Mouse (Mus musculus) forebrain, embryonic 11.5 days (tissue): ENCODE measurements around the gene Tacr2. TPM values are rescaled to one million over a fixed set of nuclear protein-coding genes. Genes with fewer than 3 reads are reported as not detected.

Experiments
- ATAC-seq: fragments of 200-750 bp; cut with Nextera tagmentation; replicated peaks from 2 replicates; pipeline ENCODE4 v1.8.0; 2017; ENCODE audit warnings: moderate TSS enrichment; ENCODE audit not compliant: low FRiP score
- DNase-seq: peaks from one replicate; pipeline ENCODE4 v3.0.0-alpha.2; 2017; ENCODE audit warnings: low spot score
- H3K27ac ChIP-seq: fragments of 300-500 bp; sonication (generic); 2 replicates; pipeline ENCODE4 v1.5.1; 2014; ENCODE audit warnings: low read depth, low read length
- H3K27me3 ChIP-seq: fragments of 300-500 bp; sonication (generic); 2 replicates; pipeline ENCODE4 v1.6.1; 2014; ENCODE audit warnings: mild to moderate bottlenecking, low read length, mixed read lengths; ENCODE audit not compliant: control insufficient read depth, insufficient read depth
- H3K36me3 ChIP-seq: fragments of 300-500 bp; sonication (generic); 2 replicates; pipeline ENCODE4 v1.6.1; 2014; ENCODE audit warnings: mild to moderate bottlenecking, low read length, moderate library complexity, mixed read lengths; ENCODE audit not compliant: control insufficient read depth, insufficient read depth
- H3K4me1 ChIP-seq: fragments of 300-500 bp; sonication (generic); replicated peaks from 2 replicates; pipeline ENCODE4 v1.6.1; 2014; ENCODE audit warnings: low read length, mixed read lengths; ENCODE audit not compliant: control insufficient read depth, insufficient read depth
- H3K4me2 ChIP-seq: fragments of 300-500 bp; sonication (generic); 2 replicates; pipeline ENCODE4 v1.6.1; 2014; ENCODE audit warnings: low read depth, mild to moderate bottlenecking, low read length, moderate library complexity, mixed read lengths; ENCODE audit not compliant: severe bottlenecking
- H3K4me3 ChIP-seq: fragments of 300-500 bp; sonication (generic); 2 replicates; pipeline ENCODE4 v1.5.1; 2014; ENCODE audit warnings: low read depth, low read length
- H3K9ac ChIP-seq: fragments of 300-500 bp; sonication (generic); 2 replicates; pipeline ENCODE4 v1.6.1; 2014; ENCODE audit warnings: low read length
- H3K9me3 ChIP-seq: fragments of 300-500 bp; sonication (generic); 2 replicates; pipeline ENCODE4 v1.6.1; 2016; ENCODE audit warnings: low read length, mixed read lengths; ENCODE audit not compliant: control insufficient read depth
- WGBS: fragments of 180-500 bp; shearing (Covaris S2); extraction: QIAGEN DNeasy Blood & Tissue Kit; methylation state at CpG from one replicate; pipeline ENCODE4 v1.1.7; 2014; 5-methylcytosine and 5-hydroxymethylcytosine counted together
- polyA plus RNA-seq: library from polyadenylated mRNA; unstranded; fragments of >200 nt; fragmentation: Nextera tagmentation; extraction: Ambion mirVana; gene quantifications from 2 replicates; pipeline ENCODE4 v1.2.1, GENCODE M21; 2014

Tacr2 gene
- polyA plus RNA-seq, 1 experiment from 2014 or later, result not detected

DNA sequence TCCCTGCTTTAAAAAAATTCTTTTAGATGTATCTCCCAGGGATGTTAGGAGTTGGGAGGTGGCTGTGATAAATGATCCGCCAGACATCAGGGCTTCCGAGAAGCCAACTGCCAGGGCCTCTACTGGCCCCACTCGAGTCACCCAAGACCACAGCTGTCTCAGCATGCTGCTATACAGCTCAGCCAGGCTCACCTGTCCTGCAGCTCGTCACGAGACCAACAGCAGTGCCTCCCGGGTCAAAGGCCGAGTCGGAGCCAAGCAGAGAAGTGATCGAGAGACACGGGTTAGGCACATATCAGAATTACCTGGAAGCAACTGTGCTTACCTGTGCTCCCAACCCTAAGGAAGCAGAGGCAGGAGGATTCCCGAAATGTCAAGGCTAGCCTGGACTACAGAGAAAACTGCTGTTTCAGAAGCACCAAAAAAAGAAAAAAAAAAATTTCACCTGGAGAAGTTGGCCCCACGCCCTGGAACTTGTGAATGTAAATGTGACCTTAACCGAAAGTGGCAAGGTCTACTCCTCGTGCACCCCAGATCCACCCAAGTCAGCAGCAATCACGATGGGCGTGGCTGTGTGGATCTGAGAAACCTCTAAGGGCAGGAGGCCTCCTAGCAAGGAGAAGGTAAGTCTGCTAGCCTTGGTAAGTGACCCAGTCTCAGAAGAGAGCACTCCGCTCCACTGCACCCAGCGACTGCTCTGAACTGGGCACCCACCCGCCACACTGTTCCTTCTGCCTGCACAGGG is 34.0 kb upstream of the Tacr2 start:
- no peaks in the 10 kb centered on the region for H3K4me1 ChIP-seq
- DNase-seq (no peak), ATAC-seq (no peak)
- H3K4me3 ChIP-seq, result no peak overlapping the region
- H3K27ac ChIP-seq, result no peak overlapping the region
- H3K9ac ChIP-seq, result no peak overlapping the region
- H3K36me3 ChIP-seq, result no peaks in the 10 kb centered on the region
- H3K4me2 ChIP-seq, result no peak overlapping the region
- 88% methylated on average over 19 of the region's 19 CpGs for WGBS
- no peaks in the 10 kb centered on the region for H3K27me3 ChIP-seq
- H3K9me3 ChIP-seq, result no peaks in the 10 kb centered on the region

DNA sequence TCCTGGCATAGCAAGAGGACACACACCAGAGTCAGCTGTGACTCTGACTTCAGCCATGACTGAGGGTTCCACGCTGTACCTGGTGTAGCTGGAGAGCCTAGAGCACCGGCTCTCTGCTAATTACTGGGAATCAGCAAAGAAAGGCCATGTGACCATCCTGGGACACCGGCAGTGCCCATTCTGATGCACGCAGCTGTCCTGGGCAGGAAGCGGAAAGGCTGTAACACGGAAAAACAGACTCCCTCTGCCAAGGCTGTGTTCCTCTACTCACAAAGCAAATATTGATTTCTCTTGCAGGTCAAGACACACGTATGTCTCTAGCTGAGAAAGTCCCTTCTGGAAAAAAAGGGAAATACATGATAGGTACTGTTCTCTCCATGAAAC is 33.5 kb upstream of the Tacr2 start:
- Histone ChIP-seq H3K4me3 (no peak overlapping the region), H3K27me3 (no peaks in the 10 kb centered on the region), H3K9ac (no peak overlapping the region), H3K4me2 (no peak overlapping the region), H3K36me3 (no peaks in the 10 kb centered on the region), H3K27ac (no peak overlapping the region), H3K9me3 (no peaks in the 10 kb centered on the region), H3K4me1 (no peaks in the 10 kb centered on the region)
- 83% methylated on average over 7 of the region's 7 CpGs for WGBS
- DNase-seq, result no peak
- ATAC-seq, result no peak

DNA sequence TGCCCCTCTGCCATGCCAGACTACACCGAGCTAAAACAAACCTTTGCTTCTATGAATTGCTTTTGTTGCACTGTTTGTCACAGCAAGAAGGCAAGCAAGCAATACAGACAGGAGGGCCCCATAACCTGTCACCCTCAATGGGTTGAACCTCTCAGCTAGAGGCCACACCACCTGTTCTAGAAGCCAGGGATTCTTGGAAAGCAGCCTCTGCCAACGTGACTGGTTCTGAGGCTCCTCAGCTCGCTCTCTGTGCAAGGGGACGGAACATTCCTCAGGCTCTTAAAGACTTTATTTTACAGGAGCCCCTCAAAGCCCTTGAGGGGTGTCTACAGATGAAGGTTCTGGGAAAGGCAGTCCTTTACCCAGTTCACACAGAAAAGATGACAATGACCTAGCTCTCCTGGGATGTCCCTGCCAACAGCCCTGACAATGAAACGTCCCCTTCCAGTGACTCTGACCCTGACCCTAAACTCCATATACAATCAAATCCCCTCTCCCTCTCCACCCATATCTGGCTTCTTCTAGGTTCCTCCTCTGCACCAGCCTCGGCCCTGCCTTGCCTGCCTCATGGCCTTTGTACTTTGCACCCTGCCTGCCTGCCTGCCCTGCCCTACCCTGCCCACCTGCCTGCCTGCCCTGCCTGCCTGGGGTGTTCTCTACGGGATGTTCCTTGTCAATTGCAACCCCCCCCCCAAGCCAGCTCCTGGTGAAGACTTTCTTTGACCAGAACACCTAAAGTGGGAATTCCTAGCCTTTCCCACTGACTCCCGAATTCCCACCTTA is 31.3 kb upstream of the Tacr2 start:
- no peak overlapping the region for H3K4me2 ChIP-seq
- H3K36me3 ChIP-seq, result no peaks in the 10 kb centered on the region
- DNase-seq (no peak), ATAC-seq (no peak)
- no peak overlapping the region for H3K9ac ChIP-seq
- H3K4me3 ChIP-seq, result no peak overlapping the region
- H3K9me3 ChIP-seq, result no peaks in the 10 kb centered on the region
- WGBS, result 84% methylated on average over 8 of the region's 8 CpGs
- H3K27ac ChIP-seq, result no peak overlapping the region
- H3K27me3 ChIP-seq, result no peaks in the 10 kb centered on the region
- H3K4me1 ChIP-seq, result no peaks in the 10 kb centered on the region

DNA sequence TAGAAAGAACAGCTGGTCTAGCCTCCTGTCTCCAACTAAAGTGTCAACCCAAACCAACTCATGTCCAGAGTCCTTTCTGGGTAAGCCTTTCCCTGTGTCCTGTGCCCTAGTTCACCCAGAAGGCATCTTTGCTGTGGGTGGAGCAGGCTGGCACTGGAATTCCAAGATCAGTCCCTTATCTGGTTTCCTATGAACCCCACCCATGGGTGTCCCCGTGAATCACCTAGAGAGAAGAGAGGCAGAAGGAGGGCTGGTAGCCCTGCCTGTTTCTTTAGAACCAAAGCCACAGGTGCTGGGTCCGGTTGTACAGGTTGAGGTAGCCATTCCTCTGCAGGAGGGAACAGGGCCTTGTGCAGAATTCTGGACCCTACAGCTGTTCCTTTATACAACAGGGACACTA is 30.6 kb upstream of the Tacr2 start:
- DNase-seq, result no peak
- Histone ChIP-seq H3K27me3 (no peaks in the 10 kb centered on the region), H3K4me3 (no peak overlapping the region), H3K9me3 (no peaks in the 10 kb centered on the region), H3K36me3 (no peaks in the 10 kb centered on the region), H3K9ac (no peak overlapping the region), H3K27ac (no peak overlapping the region), H3K4me1 (no peaks in the 10 kb centered on the region), H3K4me2 (no peak overlapping the region)
- no peak for ATAC-seq
- 89% methylated on average over 2 of the region's 2 CpGs for WGBS

DNA sequence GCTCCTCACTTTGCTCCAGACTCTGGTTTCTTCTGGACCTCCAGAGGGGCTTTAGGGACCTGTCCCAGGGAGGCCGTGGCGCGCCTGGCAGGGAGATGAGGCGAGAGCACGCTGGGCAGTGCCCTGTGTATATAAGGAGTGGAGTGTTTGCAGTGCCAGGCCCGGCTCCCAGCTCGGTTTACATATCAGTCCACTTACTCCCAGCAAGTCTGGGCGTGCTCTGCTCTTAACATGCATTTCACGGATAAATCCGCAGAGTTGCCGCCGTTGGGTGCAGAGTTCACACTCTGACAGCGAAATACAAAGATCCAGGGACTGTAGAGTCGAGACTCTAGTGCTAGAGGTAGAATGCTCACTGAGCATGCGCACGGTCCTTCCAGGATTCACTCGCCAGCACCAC is 29.5 kb upstream of the Tacr2 start:
- Histone ChIP-seq H3K9ac (no peak overlapping the region; the same call in 1 of the 2 replicates), H3K4me1 (no peaks in the 10 kb centered on the region), H3K27ac (no peak overlapping the region), H3K9me3 (no peaks in the 10 kb centered on the region), H3K4me2 (no peak overlapping the region), H3K4me3 (no peak overlapping the region), H3K36me3 (no peaks in the 10 kb centered on the region), H3K27me3 (no peaks in the 10 kb centered on the region)
- no peak for DNase-seq
- no peak for ATAC-seq
- 88% methylated on average over 17 of the region's 17 CpGs for WGBS

DNA sequence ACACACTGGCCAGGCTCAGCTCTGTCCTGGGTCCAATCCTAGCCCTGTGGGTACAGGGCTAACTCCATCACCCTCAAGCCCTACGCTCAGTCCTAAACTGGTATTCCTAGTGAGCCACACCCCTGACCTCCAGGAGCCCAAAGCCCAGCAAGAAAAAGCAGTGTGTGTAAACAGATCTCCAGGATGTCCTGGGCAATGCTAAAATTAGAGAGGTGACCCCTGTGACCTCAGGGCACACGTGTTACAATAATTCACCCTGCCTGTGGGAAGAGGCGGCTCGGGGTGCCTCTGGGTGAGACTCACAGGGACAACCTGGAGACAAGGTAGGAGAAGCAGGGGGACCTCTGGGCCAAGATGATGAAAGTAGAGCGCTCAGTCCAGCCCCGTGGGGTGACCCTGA is 28.0 kb upstream of the Tacr2 start:
- no peak overlapping the region for H3K4me3 ChIP-seq
- whole genome bisulfite sequencing, result 74% methylated on average over 6 of the region's 6 CpGs
- H3K27ac ChIP-seq, result no peak overlapping the region
- no peaks in the 10 kb centered on the region for H3K27me3 ChIP-seq
- DNase-seq (no peak), ATAC-seq (no peak)
- no peaks in the 10 kb centered on the region for H3K4me1 ChIP-seq
- H3K36me3 ChIP-seq, result no peaks in the 10 kb centered on the region
- H3K9ac ChIP-seq, result no peak overlapping the region
- no peaks in the 10 kb centered on the region for H3K9me3 ChIP-seq
- H3K4me2 ChIP-seq, result no peak overlapping the region

DNA sequence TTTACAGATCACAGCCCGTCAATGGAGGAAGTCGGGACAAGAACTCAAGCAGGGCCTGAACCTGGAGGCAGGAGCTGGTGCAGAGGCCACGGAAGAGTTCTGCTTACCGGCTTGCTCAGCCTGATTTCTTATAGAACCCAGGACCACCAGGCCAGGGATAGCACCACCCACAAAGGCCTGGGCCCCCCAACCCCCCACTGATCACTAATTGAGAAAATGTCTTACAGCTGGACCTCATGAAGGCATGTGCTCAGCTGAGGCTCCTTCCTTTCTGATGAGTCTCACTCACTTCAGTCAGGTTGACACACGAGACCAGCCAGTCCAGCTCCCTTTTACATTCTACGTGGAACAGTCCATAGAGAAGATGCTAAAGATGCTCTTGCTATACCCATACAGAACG is 26.4 kb upstream of the Tacr2 start:
- no peak overlapping the region for H3K27ac ChIP-seq
- no peak overlapping the region for H3K4me3 ChIP-seq
- no peak overlapping the region for H3K4me2 ChIP-seq
- H3K4me1 ChIP-seq, result peaks cover 5% of the 10 kb centered on the region; the same call in 1 of the 2 replicates
- DNase-seq, result no peak
- WGBS, result 72% methylated on average over 7 of the region's 7 CpGs
- H3K27me3 ChIP-seq, result peaks cover 2% of the 10 kb centered on the region; the same call in 1 of the 2 replicates
- H3K9ac ChIP-seq, result no peak overlapping the region
- ATAC-seq, result no peak
- no peaks in the 10 kb centered on the region for H3K36me3 ChIP-seq
- no peaks in the 10 kb centered on the region for H3K9me3 ChIP-seq

DNA sequence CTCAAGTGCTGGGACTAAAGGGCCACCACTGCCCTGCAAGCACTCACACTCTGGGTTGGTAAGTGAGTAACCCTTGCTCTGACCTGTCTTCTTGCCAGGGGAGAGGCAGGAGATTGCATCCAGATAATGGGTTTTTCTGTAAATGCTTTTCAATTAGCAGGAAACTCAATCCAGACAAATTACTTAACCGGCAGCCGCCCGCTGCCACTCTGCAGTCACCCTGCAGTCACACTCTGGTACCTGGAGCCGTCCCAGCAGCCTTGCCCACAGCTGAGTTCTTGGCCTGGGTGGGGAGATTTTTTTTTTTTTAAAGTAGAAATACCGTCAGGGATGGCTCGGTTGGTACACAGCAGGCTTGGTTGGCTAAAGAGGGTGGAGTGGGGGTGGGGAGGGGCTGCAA is 24.1 kb upstream of the Tacr2 start:
- Histone ChIP-seq H3K9ac (no peak overlapping the region), H3K27ac (no peak overlapping the region), H3K27me3 (peaks cover 5% of the 10 kb centered on the region; the same call in 1 of the 2 replicates), H3K4me2 (no peak overlapping the region), H3K36me3 (no peaks in the 10 kb centered on the region), H3K9me3 (no peaks in the 10 kb centered on the region), H3K4me1 (peaks cover 8% of the 10 kb centered on the region; the same call in 1 of the 2 replicates), H3K4me3 (no peak overlapping the region)
- WGBS, result 72% methylated on average over 6 of the region's 6 CpGs
- ATAC-seq (no peak), DNase-seq (no peak)
